Mouse (Mus musculus): ENCODE measurements at regions not wholly inside any gene's neighbourhood (a gene's known extent, or its start where the extent isn't known, plus 50 kb on each side); places are given as distances from the start of the nearest gene placed in this dataset.

DNA sequence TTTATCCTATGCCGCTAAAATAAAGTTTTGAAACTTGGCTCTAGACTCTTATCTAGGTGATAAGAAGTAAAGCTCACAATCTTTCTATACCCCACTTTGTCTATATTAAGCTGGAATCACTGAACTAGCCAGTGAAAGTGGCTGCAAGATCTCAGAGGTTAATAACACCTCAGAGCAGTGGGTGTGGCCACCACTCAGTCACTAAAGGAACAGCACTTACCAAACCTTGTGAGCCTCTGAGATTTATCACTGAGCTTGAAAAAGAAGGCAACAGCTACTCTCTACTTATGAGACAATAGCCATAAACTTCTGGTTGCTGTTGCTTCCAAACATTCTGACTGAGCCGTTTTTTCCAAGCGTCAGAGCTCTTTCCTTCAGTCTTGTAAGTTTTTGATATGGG lies 484.6 kb upstream of the Cdh11 start:
- DNase-seq (ENCODE audit: low read depth, low spot score), result no peak

DNA sequence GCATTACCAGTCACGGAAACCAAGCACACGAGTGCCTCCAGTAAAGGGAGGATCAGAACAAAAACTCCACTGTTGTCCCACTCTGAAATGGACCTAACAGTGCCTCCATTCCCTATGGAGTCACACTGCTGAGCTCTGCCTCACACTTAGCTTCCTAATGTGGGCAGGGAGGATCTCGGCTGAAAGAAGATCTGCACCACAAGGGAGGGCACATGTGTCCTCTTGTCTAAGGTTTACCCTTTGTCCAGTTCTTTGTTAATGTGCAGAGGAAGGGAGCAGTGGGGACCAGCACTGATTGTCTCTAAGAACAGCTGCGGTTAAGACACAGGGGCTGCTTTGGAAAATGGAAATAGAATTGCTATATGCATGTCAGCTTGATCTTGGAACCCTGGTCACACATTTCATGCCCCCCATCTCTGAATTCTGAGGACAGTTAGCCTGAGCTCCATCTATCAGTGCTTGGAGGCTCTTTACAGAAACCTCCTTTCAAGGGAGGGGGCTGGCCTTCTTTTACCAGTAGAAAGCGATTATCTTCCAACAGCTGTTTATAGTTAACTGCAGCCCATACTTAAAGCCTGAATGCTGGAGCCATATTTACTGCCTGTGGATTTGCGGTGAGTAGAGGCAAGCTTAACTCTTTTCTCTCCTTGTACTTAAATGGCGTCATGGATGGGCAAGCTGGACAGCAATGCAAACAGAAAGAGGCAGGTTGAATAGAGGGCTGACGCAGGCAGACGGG lies 485.5 kb upstream of the Cdh11 start:
- no peak for DNase-seq (ENCODE audit: low read depth, low spot score)

- DNase-seq (ENCODE audit: low read depth, low spot score), result no peak
Measured at GRCm38 (mm10) chr8:103272305-103273079, 487.1 kb upstream of the Cdh11 start.

GRCm38 (mm10) chr8:103273476-103273875 lies 488.0 kb upstream of the Cdh11 start:
- DNase-seq (ENCODE audit: low read depth, low spot score), result no peak

DNA sequence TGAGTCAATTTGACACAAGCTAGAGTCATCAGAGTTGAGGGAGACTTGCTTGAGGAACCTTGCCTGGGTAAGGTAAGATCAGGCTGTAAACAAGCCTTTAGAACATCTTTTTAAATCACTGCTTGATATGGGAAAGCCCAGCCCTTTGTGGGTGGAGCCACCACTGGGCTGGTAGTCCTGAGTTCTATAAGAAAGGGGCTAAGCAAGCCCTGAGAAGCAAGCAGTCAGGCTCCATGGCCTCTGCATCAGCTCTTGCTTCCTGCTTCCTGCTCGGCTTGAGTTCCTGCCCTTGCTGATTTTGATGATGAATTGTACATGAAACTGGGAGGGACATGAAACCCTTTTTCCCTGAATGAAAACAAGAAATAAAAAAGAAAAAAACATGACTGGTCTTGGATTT lies 496.4 kb upstream of the Cdh11 start:
- no peak for DNase-seq (ENCODE audit: low read depth, low spot score)

GRCm38 (mm10) chr8:103288561-103288974 lies 503.1 kb upstream of the Cdh11 start:
- no peak for DNase-seq (ENCODE audit: low read depth, low spot score)

- DNase-seq (ENCODE audit: low read depth, low spot score), result no peak
Measured at GRCm38 (mm10) chr8:103292896-103293295, 507.5 kb upstream of the Cdh11 start.

GRCm38 (mm10) chr8:103306476-103307183 lies 521.2 kb upstream of the Cdh11 start:
- DNase-seq (ENCODE audit: low read depth, low spot score), result no peak

DNA sequence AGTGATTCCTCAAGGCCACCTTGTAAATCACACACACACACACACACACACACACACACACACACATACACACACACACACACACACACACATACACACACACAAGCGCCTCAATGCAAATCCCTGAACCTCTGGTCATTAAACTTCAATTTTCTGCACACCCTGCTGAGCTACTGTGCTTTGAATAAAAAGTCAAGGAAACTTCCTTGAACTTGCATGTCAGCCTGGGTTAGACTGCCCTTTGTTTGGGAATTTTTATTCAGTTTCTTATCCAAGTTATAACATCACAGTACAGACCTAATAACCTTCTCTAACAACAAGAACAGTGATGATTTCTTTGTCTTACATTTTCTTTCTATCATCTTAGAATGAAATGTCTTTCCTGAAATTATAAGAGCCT lies 528.1 kb upstream of the Cdh11 start:
- no peak for DNase-seq (ENCODE audit: low read depth, low spot score)

DNA sequence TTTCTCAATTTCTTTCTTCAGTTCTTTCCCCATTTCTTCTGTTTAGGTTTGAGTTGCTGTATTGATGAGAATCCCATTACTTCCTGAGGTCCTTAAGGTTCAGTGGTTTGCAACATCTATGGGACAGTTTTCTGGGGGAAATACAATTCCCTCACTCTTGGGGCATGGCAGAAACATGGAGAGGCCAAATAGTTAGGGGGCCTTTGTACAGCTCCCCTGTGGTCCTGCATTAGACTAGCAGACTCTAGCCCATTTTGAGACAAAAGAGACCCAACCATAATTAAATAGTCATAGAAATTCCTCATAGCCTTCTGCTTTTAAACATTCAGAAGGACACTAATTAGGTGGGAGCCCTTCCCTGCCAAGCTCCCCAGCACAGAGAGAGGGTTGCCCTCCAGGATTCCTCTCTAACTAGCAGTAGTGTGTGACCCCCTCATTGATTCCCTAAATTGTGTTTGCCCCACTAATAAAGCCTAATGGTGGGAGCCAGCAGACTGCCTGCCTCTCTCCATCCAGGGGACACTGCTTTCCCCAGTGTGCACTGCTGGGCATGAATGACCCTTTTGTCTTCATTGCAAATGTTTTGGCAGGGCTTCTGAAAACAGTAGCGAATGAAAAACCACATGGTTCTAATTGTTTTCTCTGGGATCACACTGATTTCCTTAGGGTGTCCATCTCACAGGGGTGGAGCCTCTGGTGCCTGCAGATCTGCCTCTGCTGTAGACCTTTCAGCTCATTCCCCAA lies 529.0 kb upstream of the Cdh11 start:
- DNase-seq (ENCODE audit: low read depth, low spot score), result no peak

DNA sequence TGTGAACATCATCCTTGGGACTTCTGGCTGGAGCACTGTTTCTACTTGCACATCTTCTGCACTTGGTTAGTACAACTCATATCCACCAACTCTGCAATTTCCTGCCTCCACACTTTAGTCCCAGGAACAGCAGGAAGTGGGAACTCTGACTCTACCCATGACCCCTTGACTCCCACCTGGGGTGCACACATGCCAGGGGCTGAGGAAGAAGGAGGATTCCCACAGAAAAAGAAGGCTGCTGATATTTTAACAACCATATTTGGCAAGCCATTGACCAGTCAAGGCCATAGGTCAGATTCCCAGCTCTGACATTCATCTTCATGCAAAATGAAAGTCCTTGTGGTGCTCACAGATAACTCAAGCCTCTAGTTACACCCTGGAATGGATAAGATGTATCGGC lies 530.3 kb upstream of the Cdh11 start:
- DNase-seq (ENCODE audit: low read depth, low spot score), result no peak

GRCm38 (mm10) chr8:103316691-103317091 lies 531.2 kb upstream of the Cdh11 start:
- no peak for DNase-seq (ENCODE audit: low read depth, low spot score)

GRCm38 (mm10) chr8:103317149-103317725 lies 531.8 kb upstream of the Cdh11 start:
- no peak for DNase-seq (ENCODE audit: low read depth, low spot score)

DNA sequence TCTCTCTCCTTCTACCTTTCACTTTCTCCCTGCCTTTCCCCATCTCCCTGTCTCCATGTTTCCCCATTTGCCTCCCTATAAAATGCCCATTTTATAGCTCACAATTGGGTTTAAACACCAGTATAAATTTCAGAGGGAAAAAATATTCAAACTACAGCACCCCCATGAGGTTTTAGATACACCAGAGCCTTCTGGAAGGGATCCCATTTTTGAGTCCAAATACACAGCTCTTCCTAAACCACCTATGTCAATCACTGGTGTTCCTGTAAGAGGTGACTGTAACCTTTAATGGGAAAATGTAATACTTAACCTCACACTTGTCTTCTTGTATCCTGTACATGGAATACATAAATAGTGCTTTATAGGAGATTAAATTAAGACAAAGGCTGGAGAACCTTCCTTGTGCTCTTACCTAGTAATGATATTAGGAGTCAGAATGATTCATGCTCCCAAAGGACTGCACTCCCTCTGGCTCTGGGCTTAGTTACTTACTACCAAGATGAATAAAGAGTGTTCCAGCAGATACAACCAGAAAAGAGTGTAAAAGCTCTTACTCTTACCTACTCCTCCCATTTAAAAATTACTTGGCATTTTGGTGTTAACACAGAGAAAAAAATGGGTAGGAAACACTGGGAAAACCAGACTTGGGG lies 538.7 kb upstream of the Cdh11 start:
- DNase-seq (ENCODE audit: low read depth, low spot score), result no peak

DNA sequence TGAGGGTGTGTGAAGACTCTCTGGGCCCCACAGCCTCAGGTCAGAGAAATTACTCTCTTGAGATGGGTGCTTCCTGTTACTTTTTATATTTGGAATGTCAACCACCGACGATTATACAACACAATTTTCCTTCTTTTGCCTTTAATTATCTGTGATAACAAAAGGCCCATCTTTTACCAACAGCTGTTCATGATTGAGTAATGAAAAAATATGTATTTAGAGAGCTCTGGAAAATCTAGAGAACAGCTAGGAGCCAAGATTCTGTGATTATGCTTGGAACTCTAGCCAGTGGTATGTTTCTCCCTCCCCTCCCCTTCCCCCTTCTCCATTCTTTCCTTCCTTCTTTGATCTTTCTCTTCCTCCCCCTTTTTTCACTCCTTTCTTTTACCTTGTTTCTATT lies 546.0 kb upstream of the Cdh11 start:
- DNase-seq (ENCODE audit: low read depth, low spot score), result no peak

GRCm38 (mm10) chr8:103337314-103337713 lies 551.9 kb upstream of the Cdh11 start:
- DNase-seq (ENCODE audit: low read depth, low spot score), result no peak

DNA sequence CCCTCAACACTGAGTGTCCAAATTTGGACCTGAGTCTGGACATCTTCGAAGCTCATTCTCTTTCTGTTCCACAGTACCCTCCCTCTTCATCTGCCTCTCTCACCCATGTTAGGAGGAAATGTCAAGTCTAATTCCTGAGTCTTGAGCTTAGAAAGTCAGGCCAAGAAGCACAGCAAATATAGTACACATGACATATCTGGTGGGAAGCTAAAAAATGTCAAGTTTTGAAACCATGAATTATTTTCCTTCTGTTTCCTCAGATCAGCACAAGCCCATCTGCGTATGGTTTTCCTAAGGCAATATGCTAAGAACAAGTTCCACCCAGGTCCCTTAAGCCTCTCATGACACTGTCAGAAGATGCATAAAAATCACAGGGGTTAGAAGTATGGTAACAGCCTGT lies 553.6 kb upstream of the Cdh11 start:
- no peak for DNase-seq (ENCODE audit: low read depth, low spot score)

GRCm38 (mm10) chr8:103339951-103340350 lies 554.5 kb upstream of the Cdh11 start:
- DNase-seq (ENCODE audit: low read depth, low spot score), result no peak

DNA sequence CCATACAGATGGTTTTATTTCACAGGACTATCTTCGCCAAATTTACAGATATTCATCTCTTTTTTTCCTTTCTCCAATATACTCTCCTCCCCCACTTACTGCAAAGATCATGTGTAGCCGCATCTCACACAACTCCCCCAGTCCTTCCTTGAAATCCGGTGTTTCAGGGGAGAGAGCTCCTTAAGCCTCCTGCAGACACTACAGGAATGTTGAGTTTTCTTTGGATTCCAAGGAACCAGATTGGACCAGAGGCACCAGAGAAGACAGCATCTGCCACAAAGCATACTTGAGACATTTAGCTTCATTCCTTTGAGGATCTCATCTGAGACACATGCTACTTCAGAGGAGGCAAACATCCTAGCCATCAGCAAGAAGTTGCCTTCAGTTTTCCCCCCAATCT lies 558.4 kb upstream of the Cdh11 start:
- no peak for DNase-seq (ENCODE audit: low read depth, low spot score)

- no peak for DNase-seq (ENCODE audit: low read depth, low spot score)
Measured at GRCm38 (mm10) chr8:103344871-103345270, 559.4 kb upstream of the Cdh11 start.
